Mouse (Mus musculus): ENCODE measurements around the gene Map3k20.

- no peak for TF ChIP-seq POLR2A (IDR thresholded peaks at IDR 0.05; ENCODE audit: borderline replicate concordance, insufficient read depth, low read length)
- no peak for TF ChIP-seq CTCF (IDR thresholded peaks at IDR 0.05; ENCODE audit: borderline replicate concordance, insufficient read depth, low read depth, low read length)
Observed at GRCm38 (mm10) chr2:72475797-72476485, 190.5 kb downstream of the Map3k20 start, which contains the start of gene Cdca7.

Measured in cerebellum, adult 2 months (tissue).